Mouse (Mus musculus) cerebellum, adult 9-10 months (tissue): ENCODE measurements around the gene Col28a1.

Experiments
- DNase-seq: peaks from one replicate; pipeline ENCODE4 v3.0.0; 2022

Col28a1 gene

GRCm38 (mm10) chr6:8118577-8118976, 73.8 kb downstream of the Col28a1 start:
- DNase-seq, result no peak

DNA sequence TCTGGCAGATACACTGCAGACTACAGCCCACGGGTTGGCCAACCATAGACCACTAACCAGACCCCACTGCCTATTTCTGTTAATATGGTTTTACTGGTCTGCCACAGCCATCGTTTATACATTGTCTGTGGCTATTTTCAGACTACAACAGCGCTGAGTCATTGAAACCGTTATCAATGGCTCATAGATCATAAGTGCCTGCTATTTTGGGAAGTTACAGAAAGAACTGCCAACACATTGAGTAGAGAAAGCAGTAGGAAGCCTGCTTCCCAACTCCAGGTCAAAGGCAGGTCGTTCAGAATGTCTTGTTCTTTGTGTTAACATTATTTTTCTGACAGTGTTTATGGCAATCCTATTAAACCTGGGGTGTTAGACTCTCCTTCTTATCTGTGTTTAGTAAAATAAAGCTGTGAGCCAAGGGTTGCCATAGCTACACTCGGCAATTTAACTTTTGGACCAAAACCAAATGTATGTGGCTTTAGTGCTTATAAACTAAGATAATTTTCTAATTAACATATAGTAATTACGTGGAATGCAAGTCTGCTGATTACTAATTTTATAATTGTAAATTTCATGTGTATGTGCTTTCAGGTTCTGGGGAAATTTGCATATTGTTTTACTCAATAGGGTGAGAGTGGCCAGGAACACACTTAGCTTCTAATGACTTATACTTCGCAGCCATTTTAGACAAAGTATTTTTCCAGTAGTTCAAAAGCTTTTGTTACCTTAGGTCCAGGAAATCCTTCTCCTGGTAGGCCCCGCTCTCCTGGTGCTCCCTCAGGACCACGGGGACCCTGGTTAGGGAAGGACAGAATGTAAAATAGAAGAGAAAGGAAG, 86.3 kb downstream of the Col28a1 start:
- DNase-seq, result no peak

GRCm38 (mm10) chr6:8101224-8101623, 91.2 kb downstream of the Col28a1 start:
- no peak for DNase-seq

DNA sequence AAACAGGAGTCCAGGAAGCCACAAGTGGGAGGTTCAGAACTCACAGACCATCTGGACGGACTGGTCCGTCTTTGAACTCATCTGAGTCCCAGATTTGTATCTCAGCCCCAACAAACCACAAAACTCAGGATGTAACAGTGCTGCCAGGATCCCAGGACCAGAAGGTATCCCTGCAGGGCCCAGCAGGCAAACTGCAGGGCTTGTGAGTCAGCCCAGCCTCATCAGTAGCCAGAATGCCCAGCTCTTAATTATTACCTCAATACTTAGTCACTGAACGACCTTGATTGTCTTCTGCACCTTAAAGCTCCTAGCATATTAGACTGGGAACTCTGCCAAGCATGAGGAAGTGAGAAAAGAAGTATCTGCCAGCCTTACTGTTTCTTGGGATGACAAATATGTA, 96.6 kb downstream of the Col28a1 start:
- DNase-seq, result peak; percentile 81

GRCm38 (mm10) chr6:8094160-8094953, 98.1 kb downstream of the Col28a1 start:
- DNase-seq, result no peak

GRCm38 (mm10) chr6:8093556-8093955, 98.9 kb downstream of the Col28a1 start:
- DNase-seq, result no peak

DNA sequence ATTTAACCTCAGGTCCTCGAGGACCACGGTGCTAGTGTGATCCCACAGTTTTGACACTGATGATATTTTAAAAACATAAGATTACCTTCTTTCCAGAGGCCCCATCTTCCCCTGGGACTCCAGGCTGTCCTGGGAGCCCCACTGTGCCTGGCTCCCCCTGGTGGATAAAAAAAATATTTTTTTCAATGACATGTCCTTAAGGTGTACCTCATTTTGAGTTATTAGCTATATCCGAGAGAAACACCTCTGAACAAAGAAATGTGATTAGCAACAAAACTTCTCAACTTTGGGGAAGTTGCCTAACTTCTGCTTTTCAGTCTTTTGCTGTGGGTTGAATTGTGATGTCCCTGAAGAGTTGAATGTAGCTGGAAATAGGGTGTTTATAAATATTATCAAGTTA, 105.6 kb downstream of the Col28a1 start:
- DNase-seq, result peak; percentile 17

DNA sequence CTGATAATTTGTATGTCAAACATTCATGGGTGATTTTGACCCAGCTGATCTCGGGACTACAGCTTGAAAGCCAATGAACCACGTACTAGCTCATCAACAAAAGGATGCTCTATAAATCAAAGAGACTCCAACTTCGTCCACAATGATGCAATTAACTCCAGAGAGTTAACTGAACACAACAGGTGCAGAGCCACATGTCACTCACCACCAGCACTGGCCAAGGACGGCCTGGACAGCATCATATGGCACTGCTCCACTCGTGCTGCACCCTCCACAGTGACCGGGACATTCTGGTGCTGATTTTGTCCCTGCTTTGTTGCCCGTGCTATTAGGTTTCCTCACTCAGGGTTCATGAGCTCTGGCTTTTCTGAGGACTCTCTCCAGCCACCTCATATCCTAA, 107.6 kb downstream of the Col28a1 start:
- DNase-seq, result no peak

DNA sequence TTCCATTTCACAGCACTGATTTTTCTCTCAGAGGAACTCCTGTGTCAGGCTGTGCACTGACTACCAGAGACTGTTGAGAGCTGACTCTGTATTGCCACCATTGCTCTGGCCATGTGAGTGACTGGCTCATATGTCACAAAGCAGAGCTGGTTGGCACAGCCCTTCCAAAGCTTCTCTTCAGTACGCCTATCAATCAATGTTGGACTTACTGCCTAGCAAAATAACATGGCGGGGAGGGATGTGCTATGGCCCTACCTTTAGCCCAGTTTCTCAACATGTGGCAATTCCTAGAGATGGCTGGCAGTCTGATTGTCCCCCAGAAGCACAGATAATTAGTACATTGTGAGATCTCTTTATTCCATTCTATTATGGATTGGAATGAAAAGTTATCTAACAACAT, 109.2 kb downstream of the Col28a1 start:
- DNase-seq, result no peak

GRCm38 (mm10) chr6:8077572-8078146, 114.8 kb downstream of the Col28a1 start:
- DNase-seq, result no peak

DNA sequence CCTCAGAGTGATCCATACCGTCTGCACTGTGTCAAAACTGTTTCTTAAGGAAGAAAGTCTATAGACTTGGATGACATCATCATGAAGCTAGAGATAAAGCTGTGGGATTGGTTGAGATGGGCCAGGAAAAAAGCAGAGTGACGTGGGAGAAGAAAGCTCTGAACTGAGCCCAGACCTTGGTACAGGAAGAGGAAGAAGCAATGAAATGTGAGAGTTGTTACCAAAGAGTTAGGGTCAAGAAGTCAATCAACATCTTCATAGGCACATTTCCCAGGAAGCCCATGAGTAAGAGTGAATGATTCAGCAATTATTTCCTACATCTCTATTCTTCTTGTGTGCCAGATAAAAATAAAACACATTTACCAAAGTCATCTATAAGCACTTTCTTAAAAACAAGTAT, 117.5 kb downstream of the Col28a1 start:
- no peak for DNase-seq

GRCm38 (mm10) chr6:8068979-8069378, 123.4 kb downstream of the Col28a1 start:
- no peak for DNase-seq

- DNase-seq, result no peak
Measured at GRCm38 (mm10) chr6:8068394-8068793, 124.0 kb downstream of the Col28a1 start.

DNA sequence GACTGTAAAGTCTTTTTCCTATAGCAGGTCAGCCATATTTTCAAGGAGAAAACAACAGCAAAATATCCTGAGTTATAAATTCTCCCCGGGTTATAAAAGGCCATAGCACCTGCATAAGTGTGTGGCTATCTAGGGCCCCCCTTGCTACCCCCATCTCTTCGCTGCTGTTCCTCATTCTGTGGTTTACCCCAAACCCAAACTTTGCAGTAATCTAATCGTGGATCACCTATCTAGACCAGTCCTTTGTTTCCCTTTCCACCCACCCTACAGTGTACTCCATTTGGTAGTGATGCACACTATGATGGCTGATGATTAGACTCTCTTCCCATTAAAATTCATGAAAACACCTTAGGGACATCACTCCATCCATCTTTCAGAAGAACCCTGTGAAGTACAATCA, 125.3 kb downstream of the Col28a1 start:
- no peak for DNase-seq

- DNase-seq, result peak; percentile 34
Measured at GRCm38 (mm10) chr6:8066208-8066607, 126.2 kb downstream of the Col28a1 start.

- no peak for DNase-seq
Measured at GRCm38 (mm10) chr6:8059199-8059598, 133.2 kb downstream of the Col28a1 start.

DNA sequence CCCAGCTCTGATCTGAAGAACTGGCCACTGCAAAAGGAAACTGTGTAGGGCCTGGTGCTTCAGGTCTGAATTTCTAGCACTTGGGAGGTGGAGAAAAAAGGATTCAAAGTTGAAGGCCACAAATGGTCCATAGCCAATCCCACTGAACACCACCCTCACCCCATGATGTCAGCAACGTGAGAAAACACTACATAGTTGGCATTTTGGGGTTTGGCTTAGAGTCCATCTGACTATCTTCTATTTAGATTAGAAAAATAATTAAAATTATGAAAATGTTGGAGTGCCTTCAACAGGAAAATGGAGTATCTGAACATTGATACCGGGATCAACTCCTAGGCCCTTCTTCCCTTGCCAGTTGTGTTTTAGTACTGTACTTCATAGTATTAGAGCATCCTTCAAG, 144.2 kb downstream of the Col28a1 start:
- DNase-seq, result no peak

GRCm38 (mm10) chr6:8046446-8046845, 146.0 kb downstream of the Col28a1 start:
- DNase-seq, result no peak

DNA sequence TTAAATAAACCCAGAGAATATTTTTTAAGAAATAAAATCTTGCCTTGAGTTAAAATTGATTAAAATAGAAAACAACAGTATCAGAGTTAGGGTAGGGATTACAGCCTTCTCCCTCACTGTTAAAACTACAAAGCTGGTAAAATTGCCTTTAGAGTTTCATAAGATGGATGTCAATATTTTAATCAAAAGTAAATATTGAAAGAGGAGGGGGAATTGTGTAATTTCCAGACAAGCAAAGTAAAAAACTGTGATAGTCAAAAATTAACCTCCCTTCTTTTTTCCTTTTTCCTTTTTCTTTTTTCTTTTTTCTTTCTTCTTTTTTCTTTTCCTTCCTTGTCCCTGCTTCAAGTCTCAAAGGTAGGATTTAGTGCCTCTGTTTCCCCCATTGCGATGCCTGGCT, 146.6 kb downstream of the Col28a1 start:
- no peak for DNase-seq

DNA sequence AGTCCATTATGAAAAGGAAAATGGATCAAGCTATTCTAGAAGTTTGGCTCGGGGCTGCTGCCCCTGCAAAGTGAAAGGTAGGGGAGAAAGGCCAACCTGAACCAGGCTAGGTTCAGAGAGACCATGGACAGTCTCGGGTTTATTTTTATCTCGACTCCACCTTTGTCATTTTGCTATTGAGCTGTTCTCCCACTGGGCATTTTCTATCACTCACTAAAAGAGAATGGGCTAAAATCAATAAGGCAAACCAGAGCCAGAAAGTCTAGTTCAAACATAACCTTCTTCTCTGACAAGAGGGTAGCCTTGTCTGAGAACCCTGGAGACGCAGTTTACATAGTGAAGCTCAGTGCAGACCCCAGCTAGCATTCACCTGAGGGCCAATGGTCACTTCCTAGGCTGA, 163.7 kb downstream of the Col28a1 start:
- DNase-seq, result no peak

GRCm38 (mm10) chr6:8025332-8026129, 166.9 kb downstream of the Col28a1 start:
- no peak for DNase-seq

DNA sequence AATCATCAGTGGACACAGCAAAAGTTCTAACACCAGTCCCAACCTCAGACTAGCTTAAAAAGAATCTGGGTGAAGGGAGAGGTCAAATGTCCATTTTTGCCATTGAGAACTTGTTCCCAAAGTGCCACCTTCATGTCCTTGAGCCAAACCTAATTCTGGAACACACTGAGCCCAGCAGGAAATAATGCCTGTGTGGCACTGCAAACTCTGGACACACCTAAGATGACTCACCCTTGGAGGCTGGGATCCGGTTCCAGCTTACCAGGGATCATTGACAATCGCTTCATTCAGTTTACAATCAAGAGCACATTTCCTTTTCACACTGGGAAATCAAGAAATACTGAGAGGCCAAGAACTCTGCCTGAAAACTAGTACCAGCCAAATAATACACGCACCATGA, 168.9 kb downstream of the Col28a1 start:
- no peak for DNase-seq

DNA sequence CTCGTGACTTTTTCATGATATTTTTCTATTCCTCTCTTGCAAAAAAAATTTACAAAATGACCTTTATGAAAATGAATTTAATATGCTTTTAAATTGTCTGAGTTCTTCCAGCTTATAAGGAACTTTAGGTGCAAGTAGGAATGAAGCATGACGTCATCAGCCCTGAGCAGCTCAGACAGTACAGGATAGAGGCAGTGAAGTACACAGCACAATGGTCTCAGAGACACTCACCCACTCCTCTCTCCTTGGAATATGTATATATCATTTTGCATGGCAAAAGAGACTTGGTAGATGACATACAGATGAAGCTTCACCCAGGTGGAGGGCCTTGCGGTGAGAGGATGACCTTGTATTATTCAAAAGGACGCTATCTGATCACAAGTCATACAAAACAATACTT, 197.7 kb downstream of the Col28a1 start:
- no peak for DNase-seq
